Mouse (Mus musculus): Measurements from ENCODE around the gene Stat3.

The Stat3 gene

DNA sequence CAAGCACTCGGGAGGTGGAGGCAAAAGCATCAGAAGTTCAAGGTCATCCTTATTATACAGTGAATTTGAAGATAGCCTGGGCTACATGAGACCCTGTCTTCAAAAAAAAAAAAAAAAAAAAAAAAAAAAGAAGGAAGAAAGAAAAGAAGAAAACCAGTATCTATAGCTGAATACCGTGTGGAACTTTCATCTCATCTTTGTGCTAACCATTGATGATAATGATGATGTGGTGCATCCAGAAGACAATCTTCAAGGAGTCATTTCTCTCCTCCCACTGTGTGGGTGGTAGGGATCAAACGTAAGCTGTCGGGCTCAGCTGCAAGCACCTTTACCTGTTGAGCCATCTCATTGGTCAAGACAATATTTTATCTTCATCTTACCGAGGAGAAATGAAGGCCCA, 21.3 kb downstream of the Stat3 start:
- no peak for DNase-seq

DNA sequence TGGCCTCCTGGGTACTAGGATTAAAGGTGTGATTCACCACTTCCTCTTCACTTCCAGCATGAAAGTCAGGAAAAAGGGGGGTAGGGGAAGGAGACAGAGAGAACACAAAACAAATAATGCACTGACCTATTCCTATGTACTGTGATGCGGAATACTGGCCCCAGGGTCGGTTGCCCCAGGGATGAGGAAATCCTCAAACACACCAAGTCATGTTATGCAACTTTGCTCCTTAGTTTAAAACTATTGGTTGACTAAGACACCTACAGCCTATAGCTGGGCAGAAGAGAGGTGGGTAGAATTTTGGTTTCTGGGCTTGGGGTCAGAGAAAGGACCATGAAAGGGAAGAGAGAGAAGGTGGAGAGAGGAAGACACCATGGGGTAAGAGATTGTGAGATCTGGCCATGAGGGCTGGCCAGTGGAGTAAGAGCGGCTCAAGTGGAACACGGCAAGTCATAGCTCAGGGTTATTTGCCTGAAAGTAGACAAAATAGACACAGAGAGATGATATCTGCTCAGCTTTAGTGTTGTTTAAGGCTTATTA, 22.8 kb downstream of the Stat3 start:
- DNase-seq: no peak

DNA sequence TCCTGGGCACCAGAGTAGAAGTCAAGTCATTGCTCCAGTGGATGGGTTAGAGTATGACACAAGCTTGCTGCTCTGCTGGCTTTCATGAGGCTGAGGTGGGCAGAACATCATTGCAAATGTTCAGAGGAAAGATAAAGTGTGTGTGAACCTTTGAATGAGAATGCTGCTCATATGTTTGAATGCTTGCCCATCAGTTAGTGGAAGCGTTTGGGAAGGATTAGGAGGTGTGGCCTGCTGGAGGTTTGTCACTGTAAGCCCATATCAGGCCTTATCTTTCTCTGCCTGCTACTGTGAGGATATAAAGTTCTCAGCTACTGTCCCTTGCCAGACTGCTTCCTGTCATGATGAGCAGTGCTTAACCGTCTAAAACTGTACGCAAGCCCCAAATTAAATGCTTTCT, 24.3 kb downstream of the Stat3 start:
- DNase-seq: no peak

DNA sequence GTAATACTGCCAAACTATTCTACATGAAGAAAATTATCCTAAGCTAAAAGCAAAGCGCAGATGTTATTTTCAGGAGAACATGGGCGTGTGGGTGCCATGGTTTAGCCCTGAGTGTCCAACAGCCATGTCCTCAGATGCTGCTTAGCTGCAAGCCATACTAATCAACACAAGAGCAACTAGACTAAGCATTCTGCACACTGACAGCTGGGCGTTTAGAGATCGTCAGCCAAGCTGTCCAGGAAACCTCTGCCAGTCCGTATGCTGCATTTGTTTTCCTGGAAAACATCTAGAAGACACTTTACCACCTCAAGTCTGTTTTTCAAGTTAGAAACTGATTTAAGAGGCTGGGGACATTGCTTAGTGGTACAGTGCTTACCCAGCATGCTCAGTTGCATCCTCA, 24.9 kb downstream of the Stat3 start:
- DNase-seq: no peak

DNA sequence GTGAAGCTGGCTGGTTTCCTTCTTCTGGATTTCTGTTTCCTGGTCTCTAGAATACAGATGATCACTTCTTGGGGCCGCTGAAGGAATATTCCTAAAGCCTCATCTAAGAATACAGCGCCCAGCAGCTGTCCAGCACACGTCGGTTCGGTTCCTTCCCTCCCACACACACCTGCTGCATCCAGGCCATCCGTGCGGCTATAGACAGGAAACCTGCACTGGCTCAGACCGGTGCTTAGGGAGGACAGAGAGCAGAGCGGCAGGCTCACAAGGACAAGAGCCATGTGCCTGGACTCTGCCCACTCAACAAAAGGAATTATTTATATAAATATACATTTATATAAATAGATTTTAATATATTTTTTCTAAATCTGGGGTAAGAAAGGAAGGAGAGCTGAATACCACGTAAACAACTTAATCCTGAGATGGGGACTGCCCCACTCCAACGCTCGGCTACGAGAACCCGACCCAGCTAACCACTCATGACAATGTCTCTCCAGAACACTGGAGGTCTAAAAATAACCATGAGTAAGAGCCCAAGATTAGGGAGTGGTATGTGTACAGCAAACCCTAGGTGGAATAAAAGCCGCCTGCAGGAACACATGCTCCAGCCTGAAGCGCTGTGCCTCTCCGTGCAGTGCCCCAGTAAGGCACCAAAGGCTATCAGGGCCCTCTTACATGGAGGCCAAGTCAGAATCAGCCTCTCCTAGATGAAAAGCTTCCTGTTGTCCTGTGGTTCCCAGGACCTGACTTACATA, 26.8 kb downstream of the Stat3 start:
- DNase-seq: no peak

DNA sequence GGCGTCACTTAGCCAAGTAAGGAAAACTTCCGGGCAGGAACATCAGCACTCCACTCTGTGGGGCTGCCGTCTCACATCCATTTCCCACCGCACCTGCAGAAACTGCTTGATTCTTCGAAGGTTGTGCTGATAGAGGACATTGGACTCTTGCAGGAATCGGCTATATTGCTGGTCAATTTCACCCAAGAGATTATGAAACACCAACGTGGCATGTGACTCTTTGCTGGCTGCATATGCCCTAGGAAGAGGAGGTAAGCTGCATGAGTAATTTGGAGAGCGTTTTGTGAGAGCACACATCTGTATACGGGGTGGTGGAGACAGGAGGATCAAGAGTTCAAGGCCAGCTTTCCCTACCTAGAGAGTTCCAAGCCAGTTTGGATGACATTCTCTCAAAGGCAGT, 30.8 kb downstream of the Stat3 start:
- no peak for DNase-seq

DNA sequence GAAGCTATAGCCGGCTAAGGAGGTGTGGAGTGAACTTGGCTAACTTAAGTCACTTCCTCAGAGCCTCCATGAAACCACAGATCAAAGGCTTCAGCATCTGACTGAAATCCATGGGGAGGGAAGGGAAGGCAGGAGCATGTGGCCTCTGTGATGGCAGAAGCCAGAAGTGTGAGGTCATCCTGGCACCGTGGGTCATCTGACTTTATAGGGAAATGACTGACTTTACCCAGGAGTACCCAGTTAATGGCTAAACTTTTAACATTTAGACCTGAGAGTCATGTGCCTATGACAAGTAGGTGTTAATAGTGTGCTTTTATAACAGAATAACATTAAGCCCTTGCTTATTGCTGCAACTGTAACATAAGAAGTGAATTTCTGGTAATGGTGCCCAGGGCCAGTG, 31.2 kb downstream of the Stat3 start:
- DNase-seq: no peak

DNA sequence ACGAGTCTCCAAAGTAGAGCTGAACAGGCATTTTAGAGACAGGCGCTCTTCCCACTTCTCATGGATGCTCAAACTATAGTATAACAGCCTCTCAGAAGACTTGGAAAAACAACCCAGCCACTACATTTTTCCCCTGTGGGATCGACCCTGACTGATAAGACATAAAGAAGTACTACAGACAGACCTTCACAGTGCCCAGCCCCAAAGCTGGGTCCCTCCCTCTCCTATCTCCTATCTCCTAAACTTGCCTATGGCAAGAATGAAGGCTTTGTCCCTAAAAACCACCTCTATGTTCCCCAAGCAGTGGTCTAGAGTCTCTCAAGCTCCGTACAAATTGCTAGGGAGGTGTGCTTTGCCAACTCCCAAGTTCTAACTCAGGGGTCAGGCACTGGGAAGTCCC, 32.5 kb downstream of the Stat3 start:
- no peak for DNase-seq

DNA sequence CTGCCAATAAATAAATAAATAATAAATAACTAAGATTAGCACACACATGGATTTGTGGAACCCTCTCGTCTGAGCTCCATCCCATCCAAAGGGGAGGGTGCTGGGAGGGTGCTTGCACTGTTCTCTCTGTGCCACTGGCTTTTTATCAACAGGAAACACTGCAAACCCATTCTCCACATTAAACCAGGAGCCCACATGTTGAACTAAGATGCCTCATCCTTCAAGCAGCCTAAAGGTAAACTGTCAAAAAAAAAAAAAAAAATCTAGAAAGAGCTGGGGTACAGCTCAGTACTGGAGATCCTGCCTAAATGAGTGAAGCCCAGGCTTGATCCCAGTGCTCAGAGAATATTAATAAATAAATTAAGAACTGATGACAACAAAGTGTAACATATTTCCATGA, 33.4 kb downstream of the Stat3 start:
- DNase-seq: no peak

DNA sequence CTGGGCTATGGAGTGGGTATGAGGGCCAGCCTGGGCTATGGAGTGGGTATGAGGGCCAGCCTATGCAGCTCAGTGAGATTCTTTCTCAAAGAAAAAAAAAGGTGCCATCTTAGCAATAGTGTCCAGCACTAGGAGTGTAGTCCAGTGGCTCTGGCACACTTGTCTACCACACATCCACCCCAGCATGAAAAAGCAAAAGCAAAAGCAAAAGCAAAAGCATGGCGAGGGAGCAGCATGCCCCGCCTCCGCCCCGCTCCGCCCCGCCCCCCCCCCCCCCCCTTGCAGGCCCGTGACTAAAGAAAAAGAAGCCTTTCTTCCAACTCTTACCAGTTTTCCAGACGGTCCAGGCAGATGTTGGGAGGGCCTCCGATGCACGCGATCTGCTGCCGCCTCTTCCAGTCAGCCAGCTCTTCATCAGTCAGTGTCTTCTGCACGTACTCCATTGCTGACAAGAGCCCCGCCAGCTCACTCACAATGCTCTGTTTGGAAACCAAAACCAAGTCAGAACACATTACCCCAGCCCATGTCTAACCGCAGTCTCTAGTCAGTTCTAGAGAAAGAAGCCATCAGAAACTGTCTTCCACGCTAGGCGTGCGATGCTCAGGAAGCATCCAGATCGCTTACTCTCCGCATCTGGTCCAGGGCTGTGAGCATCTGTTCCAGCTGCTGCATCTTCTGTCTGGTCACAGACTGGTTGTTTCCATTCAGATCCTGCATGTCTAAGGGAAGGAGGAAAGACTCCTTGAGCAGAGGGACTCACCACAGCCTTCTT, 34.6 kb downstream of the Stat3 start:
- no peak for DNase-seq

DNA sequence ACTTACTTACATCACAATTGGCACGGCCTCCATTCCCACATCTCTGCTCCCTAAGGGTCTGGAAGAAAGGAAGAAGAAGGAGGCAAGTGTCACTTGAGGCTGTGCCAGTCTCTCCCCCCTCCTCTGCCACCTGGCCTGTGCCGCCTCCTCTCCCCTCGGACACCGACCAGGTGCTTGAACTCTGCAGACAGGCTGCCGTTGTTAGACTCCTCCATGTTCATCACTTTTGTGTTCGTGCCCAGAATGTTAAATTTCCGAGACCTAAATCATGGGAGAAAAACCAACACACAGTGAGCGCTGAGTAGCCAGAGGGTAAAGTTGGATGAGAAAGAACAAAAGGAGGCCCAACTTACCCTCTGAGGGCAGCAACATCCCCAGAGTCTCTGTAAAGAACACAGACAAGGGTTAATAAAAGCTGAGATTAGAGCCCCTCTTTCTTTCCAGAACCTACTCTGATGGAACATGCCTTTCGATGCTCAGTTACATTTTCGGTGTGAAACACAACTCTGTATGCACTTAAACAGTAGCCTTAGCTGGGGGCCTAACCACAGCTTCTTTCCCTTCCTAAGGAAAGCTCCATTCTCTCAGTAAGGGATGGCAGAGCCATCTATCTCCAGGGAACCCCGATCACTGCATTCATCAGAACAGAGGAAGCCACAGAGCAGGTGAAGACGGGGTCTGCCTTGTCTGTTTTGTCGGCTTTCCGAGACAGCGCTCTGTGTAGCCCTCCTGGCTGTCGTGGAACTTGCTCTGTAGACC, 40.7 kb downstream of the Stat3 start:
- no peak for DNase-seq

DNA sequence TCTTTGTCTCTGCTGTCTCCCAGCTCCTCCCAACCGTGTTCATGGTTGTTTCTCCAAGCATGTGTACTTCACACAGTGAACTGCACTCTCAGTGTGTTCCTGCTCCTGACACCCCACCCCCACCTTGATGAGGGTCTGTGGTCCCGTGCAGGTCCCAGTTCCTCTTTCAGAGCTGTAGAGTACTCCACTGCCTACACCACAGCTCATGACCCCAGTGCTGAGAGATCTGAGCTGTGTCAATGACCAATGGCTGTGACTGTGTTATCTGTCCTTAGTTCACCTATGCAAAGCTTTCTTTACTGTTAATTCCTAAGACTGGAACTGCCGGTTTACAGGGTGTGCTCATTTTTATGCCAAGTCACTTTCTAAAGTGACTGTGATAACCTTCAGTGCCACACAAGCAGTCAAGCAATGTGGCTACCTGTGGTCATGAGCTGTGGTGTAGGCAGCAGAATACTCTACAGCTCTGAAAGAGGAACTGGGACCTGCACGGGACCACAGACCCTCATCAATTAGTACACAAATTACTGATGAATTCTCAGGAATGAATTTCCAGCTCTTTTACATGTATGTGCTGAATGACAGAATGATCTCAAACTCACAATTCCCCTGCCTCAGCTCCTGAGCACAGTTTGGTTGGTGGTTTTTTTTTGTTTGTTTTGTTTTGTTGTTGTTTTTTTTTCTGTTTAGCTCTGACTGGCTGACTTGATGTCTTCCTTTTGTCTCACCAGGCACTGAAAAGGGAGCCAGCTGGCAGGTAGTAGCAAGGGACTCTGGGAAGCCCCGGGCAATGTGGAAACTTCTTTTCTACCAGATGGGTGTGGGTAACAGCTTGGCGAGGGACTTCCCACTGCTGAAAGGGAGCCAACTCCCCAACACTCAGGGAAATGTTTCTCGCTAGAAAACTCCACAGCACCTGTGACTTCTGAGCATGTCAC, 41.8 kb downstream of the Stat3 start:
- DNase-seq: peak; percentile 69

DNA sequence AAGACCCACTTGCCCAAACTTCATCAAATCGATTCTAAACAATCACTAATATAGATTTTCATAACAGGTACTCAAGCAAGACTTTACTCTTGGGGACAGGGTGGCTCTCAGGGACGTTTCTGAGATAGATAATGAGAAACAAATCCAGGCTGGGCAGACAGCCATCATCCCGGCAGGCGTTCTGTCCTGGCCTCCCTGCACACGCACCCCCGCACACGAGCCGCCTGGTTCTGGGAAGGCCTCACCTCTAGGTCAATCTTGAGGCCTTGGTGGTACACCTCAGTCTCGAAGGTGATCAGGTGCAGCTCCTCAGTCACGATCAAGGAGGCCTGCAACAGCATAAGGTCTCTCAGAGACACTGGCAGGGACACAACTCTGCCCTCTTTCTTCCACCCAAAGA, 43.3 kb downstream of the Stat3 start:
- peak; percentile 33 for DNase-seq

DNA sequence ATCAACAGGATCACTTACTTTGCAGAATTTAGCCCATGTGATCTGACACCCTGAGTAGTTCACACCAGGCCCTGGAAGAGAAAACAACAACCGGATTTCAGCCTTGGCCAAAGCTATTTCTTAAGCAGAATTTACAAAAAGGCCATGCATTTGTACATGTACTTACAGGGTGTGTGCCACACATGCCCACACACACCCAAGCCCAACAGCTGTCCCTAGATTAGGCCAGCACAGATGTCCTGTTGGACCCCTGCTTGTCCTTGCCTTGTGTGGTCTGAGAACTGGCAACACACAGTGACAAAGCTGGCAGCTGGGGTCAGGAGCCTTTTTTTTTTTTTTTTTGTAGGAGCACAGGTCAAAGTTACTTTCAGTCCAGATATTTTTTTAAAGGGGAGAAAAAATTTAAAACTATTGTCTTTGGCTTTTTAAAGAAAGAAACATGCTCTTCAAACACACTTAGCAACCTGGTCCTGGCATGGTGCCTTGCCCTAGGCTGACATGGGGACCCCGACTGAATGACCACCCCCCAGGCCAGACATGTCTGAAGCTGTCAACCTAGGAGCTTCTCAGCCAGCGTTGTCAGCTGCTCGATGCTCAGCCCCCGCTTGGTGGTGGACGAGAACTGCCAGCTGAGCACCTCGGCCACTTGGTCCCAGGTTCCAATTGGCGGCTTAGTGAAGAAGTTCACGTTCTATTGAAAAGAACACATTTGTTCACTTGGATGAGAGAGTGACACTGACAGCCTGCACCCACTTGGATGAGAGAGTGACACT, 45.0 kb downstream of the Stat3 start:
- DNase-seq: no peak

DNA sequence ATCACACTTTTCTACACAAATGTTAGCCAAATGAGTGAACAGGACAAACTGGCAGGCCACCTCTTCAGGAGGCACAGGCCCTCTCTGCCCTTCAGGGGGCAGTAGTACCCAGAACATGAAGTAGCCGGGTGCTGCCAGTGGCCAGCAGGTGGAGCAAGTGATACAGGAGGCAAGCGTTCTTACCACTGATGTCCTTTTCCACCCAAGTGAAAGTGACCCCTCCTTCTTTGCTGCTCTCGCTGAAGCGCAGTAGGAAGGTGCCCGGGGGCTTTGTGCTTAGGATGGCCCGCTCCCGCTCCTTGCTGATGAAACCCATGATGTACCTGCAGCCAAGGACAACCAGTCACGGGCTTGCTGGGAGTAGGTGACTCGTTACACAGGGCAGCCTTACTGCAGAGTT, 45.9 kb downstream of the Stat3 start:
- DNase-seq: peak; percentile 87

DNA sequence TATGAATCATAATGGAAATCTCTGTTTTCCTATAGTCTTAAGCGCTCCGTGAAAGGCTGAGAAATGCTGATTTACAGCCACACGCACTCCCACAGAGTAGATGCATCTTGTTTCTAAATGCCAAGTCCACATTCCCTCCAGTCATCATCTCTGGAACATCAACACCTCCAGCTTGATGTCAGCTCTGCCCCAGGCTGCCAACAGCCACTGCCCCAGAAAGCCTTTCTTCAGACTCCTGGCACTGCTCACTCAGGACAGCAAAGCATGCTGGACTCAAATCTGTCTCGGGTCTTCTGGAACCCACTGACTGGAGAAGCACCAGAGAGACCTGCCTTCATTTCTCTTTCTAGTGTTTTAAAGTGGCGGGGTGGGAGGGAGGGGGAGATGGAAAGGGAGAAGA, 46.9 kb downstream of the Stat3 start:
- no peak for DNase-seq

DNA sequence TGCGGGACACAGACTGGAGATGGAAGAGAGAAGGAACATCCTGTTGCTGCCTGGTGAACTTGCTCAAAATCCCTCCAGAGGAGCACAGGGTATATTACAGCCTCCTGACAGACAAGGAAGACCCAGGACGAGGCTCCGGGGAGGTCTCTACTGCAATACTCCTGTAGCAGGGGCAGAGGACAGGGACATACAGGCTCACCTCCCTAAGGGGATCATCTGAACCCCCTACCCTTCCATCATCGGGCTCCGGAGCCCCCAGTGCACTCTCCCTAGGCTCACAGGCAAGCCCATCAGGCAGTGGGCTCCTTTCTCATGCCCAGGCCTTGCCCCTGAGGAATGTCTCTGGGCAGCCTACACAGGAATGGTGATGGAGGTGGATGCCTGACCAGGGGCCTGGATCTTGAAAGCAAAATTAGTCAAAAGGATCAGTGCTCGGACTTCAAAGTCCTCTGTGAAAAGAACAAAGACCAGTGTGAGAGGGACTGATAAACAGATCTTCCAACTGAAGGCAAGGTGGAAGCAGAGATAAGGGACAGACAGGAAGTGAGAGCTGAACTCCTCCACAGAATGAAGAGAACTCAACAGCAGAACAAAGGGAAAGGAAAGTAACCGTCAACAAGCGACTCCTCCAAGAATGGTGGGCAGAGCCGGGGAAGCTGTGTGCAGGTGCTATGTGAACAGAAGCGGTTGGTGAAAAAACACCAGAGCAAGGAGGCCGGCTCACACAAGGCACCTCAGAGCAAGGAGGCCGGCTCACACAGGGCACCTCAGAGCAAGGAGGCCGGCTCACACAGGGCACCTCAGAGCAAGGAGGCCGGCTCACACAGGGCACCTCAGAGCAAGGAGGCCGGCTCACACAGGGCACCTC, 47.9 kb downstream of the Stat3 start:
- DNase-seq: no peak

DNA sequence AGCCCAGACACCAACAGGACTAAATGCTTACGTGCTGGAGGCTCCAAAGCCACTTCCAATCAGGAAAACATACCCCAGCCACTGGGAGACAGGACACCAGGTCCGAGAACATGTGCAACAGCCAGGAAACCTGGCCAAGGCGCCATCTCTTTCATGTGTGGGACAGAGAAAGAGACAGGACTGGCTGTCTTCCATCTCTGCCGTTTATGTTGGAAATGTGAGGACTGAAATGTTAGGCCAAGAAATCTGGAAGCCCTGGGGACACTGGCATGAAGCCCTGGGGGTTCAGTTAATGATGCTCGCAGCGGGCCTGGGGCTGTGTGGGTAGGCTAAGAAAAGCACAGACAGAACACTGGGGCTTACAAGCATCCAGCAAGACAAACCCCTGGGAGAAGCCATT, 48.9 kb downstream of the Stat3 start:
- DNase-seq: no peak

DNA sequence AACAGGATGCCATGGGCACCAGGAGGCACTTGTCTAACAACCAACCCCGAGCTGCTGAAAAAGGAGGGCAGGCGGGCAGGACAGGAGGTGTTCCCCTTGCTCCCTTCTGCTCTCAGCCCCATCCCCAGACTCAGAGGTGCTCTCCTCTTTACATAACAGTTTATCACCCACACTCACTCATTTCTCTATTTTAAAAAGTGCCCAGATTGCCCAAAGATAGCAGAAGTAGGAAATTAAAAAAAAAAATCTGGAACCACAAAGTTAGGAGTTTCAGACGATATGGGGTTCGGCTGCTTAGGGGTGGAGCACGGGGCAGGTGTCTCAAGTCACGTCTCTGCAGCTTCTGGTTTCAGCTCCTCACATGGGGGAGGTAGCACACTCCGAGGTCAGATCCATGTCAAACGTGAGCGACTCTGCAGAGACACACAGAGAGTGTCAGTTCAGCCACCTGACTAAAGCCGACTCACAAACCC, 51.0 kb downstream of the Stat3 start:
- no peak for DNase-seq

DNA sequence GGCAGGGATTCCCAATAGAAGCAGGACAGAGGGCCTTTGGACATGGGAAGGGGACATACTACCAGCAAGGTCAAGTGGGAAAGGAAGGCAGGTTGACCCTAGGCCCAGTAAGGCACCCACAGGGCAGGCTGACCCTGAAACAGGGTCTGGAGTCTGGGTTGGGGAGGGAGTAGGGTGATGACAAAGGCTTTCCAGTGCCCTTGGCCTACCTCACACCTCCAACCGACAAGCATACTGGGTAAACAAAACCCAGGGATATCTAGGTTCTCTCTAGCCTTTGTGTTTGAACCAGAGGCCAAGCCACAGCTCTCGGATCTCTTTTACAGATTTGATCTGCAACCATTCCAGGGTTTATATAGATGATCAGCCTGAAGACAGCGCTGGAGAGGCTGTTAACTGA, 51.6 kb downstream of the Stat3 start:
- no peak for DNase-seq

DNA sequence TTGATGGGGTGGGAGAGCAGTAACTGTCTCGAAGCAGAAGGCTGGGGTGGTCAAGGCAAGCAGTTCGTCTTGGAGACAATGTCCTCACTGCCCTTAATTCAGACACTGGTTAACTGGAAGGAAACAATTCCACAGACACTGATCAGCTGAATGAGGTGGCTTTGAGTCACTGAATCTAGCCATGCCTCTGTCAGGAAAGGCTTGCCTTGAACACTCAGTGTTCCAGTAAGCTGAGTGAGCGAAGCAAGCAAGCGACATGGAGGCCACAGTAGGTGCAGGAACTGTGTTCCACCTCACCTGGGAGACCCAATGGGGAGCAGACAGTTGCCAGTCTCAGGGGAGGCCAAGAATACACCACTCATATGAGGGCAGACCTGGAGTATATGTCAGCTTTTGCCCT, 52.1 kb downstream of the Stat3 start:
- no peak for DNase-seq
